Mouse (Mus musculus): Measurements from ENCODE around the gene Aga. TPM values are rescaled to one million over a fixed set of nuclear protein-coding genes. Genes with fewer than 3 reads are reported as not detected.

Aga gene
- 58.8 TPM for polyA plus RNA-seq (2014; fragmentation: Illumina TruSeq; extraction: RNeasy Lipid Tissue Mini Kit (QIAGEN cat#74804); ENCODE audit: low read depth, low replicate concordance)

DNA sequence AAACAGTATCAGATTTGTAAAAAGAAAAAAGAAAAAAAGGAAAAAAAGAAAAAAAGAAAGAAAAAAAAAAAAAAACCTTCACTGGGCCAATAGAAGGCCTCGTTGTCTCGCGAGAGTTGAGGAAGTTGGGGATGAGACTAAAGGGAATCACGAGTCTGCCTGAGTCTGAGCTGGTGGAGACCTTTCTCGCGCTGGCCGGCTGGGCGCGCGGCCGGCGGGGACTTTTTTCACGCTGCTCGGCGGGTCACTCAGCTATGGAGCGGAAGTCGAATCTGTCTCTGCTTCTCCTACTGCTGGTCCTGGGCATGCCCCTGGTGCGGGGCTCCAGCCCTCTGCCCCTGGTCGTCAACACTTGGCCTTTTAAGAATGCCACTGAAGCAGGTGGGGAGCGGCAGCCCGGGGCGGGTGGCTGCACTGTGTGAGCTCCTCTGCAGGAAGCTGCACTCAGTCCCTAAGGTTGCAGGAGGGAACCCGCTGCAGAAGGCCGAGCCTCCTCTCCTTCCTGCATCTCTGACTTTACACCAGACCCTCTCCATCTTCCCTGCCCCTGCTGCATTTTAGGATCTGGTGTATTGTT is at the start of gene Aga:
Gene Aga, plus strand, starts transcription at position 177 of the 577 bp plus-strand sequence.

Other genes with a start within 250 kb of the Aga start
- gene Neil3, start 127.3 kb downstream of the Aga start, polyA plus RNA-seq (2014; fragmentation: Illumina TruSeq; extraction: RNeasy Lipid Tissue Mini Kit (QIAGEN cat#74804); ENCODE audit: low read depth, low replicate concordance) = 4.1 TPM